Mouse (Mus musculus) kidney, embryonic 15.5 days (tissue): ENCODE results near the gene Zfp280b. TPM values are rescaled to one million over a fixed set of nuclear protein-coding genes. Genes with fewer than 3 reads are reported as not detected.
"Not testable (repeated sequence)": the region's sequence is repeated elsewhere in the genome, so short reads cannot be mapped to it uniquely, and the experiment has no call there.

Source experiments
- ATAC-seq: fragments of 200-750 bp; cut with Nextera tagmentation; replicated peaks from 2 replicates; pipeline ENCODE4 v1.8.0; 2017; ENCODE audit warnings: moderate TSS enrichment; ENCODE audit not compliant: low FRiP score
- H3K27ac ChIP-seq: fragments of 300-500 bp; sonication (generic); 2 replicates; pipeline ENCODE4 v1.5.1; 2015; ENCODE audit warnings: mild to moderate bottlenecking, inconsistent platforms
- H3K27me3 ChIP-seq: fragments of 300-500 bp; sonication (generic); 2 replicates; pipeline ENCODE4 v1.6.1; 2015; ENCODE audit warnings: inconsistent platforms
- H3K36me3 ChIP-seq: fragments of 300-500 bp; sonication (generic); 2 replicates; pipeline ENCODE4 v1.6.1; 2015; ENCODE audit warnings: inconsistent platforms
- H3K4me1 ChIP-seq: fragments of 300-500 bp; sonication (generic); 2 replicates; pipeline ENCODE4 v1.6.1; 2015; ENCODE audit warnings: inconsistent platforms
- H3K4me2 ChIP-seq: fragments of 300-500 bp; sonication (generic); 2 replicates; pipeline ENCODE4 v1.6.1; 2015; ENCODE audit warnings: moderate library complexity, mild to moderate bottlenecking, inconsistent platforms
- H3K4me3 ChIP-seq: fragments of 300-500 bp; sonication (generic); replicated peaks from 2 replicates; pipeline ENCODE4 v1.5.1; 2015; ENCODE audit warnings: mild to moderate bottlenecking, inconsistent platforms
- H3K9ac ChIP-seq: fragments of 300-500 bp; sonication (generic); 2 replicates; pipeline ENCODE4 v1.6.1; 2015; ENCODE audit warnings: mild to moderate bottlenecking, inconsistent platforms
- H3K9me3 ChIP-seq: fragments of 300-500 bp; sonication (generic); replicated peaks from 2 replicates; pipeline ENCODE4 v1.6.1; 2016; ENCODE audit warnings: inconsistent platforms
- WGBS: fragments of 180-500 bp; shearing (Covaris S2); methylation state at CpG from one replicate; pipeline ENCODE4 v1.1.7; 2015; ENCODE audit warnings: mixed read lengths; 5-methylcytosine and 5-hydroxymethylcytosine counted together
- polyA plus RNA-seq: library from polyadenylated mRNA; unstranded; fragments of >200 nt; fragmentation: Nextera tagmentation; extraction: Ambion mirVana; gene quantifications from 2 replicates; pipeline ENCODE4 v1.2.1, GENCODE M21; 2015

Gene Zfp280b
- polyA plus RNA-seq, 1 experiment from 2014 or later, result 24.9 TPM

DNA sequence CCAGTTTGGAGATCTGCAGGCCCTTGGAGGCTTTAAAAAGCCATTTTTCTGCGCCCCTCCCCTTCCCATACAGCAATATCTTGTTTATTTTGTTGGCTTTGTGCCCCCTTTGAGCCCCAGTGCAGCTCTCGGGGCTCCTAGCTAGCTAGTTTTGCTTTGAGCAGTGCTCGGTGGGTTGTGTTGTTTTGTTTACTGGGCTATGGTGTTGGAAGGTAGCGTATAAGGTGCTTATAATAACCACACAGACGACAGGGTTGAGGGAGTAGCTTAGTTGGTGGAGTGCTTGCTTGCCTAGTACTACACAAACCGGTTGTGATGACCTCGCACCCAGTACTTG lies 637 bp downstream of the Zfp280b start:
- H3K4me2 ChIP-seq, result peak overlapping the region; percentile 73
- WGBS, result 20% methylated on average over 7 of the region's 7 CpGs
- peak overlapping the region; percentile 88 for H3K9ac ChIP-seq
- H3K27ac ChIP-seq, result peak overlapping the region; percentile 81; the same call in 1 of the 2 replicates
- H3K9me3 ChIP-seq, result no peaks in the 10 kb centered on the region
- H3K27me3 ChIP-seq, result no peaks in the 10 kb centered on the region
- H3K4me1 ChIP-seq, result peaks cover 24% of the 10 kb centered on the region
- peaks cover 32% of the 10 kb centered on the region for H3K36me3 ChIP-seq
- peak; percentile 5; the same call in 1 of the 2 replicates for ATAC-seq
- peak overlapping the region; percentile 93 for H3K4me3 ChIP-seq

DNA sequence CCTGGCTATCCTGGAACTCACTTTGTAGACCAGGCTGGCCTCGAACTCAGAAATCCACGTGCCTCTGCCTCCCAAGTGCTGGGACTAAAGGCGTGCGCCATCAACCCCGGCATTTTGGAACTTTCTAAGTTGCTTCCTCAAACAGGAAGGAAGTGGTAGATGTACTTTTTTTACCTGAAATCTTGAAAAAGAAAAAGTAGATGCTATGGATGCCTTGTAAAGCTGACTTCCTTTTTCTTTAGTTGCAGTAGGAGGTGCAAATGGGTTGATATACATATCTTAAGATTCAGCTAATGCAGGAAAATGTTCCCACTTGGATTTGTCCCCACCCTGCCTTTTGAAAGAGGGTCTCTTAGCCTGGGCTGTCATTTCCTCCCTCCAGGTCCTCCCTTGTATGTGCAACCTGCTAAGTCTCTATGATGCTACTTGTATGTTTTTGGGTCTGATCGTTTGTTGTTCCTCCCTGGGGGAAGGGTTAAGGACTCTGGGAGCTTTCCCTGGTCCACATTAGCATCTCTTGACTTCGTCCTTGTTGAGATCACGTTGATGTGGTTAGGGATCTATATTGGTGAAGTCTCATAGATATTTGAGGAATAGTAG lies 1.7 kb downstream of the Zfp280b start:
- H3K4me2 ChIP-seq, result peak overlapping the region; percentile 73
- ATAC-seq, result no peak
- H3K36me3 ChIP-seq, result peaks cover 42% of the 10 kb centered on the region
- H3K9me3 ChIP-seq, result no peaks in the 10 kb centered on the region
- 93% methylated on average over 8 of the region's 8 CpGs for WGBS
- no peaks in the 10 kb centered on the region for H3K27me3 ChIP-seq
- H3K9ac ChIP-seq, result no peak overlapping the region
- peak overlapping the region; percentile 93; the same call in 1 of the 2 replicates for H3K4me3 ChIP-seq
- no peak overlapping the region for H3K27ac ChIP-seq
- peaks cover 17% of the 10 kb centered on the region for H3K4me1 ChIP-seq

DNA sequence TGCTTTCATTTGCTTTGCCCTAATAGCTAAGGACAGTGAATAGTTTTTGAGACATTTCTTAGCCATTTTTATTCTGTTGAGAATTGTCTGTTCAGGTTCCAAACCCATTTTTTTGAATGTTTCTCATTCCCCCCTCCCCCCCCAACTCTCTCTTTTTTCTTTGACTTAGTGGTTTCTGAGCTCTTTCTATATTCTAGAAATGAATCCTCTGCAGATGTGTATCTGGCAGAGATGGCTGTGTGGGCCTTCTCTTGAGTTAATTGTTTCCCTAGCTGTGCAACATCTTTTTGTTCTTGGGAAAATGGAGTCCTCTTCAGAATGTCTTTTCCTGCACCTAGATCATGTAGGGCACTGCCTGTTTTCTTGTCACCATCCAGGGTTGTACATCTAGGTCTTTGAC lies 2.8 kb downstream of the Zfp280b start:
- no peak overlapping the region for H3K27ac ChIP-seq
- no peak overlapping the region for H3K9ac ChIP-seq
- H3K27me3 ChIP-seq, result no peaks in the 10 kb centered on the region
- no peak for ATAC-seq
- H3K4me1 ChIP-seq, result peaks cover 17% of the 10 kb centered on the region
- H3K9me3 ChIP-seq, result no peaks in the 10 kb centered on the region
- H3K36me3 ChIP-seq, result peaks cover 54% of the 10 kb centered on the region
- H3K4me2 ChIP-seq, result no peak overlapping the region
- no peak overlapping the region for H3K4me3 ChIP-seq

DNA sequence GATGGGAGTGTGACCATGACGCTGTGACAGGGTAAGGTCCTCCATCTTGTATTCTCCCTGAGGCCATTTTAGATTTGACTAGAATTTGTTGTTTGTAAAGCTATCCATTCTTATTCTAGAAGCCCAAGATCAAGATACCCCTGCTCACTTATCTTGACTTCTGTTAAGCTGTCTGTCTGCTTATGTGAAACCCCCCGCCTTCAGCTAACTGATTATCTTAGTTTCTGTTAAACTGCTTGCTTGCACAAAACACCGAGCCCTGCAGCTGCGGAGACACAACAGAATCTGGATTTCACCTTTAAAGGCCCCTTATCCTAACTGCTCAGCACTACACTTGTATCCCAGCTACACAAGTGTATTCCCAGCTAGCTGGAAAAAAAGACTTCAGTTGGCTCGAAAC lies 4.5 kb downstream of the Zfp280b start:
- Histone ChIP-seq H3K9me3 (no peaks in the 10 kb centered on the region), H3K4me2 (no peak overlapping the region), H3K27me3 (no peaks in the 10 kb centered on the region), H3K27ac (no peak overlapping the region), H3K36me3 (peaks cover 67% of the 10 kb centered on the region), H3K9ac (no peak overlapping the region), H3K4me3 (no peak overlapping the region), H3K4me1 (peaks cover 14% of the 10 kb centered on the region)
- 92% methylated on average over 5 of the region's 5 CpGs for WGBS
- ATAC-seq, result no peak

DNA sequence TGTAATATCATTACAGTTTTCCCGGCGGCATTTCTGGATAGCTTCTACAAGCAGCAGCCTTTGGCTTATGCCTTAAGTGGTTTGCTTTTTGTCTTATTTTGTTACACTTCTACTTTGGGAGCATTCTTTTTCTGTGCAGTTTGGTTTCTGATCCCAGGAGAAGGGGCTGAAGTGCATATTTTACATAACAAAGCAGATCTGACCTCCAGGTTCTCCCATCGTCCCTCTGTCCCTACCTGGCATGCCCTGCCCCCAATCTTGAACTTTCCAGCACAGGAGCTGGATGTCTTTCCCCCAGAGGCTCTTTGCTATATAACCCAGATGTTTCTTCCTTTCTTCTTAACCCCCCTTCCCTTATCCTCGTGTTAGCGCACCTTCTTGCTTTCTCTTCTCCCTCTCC lies 12.9 kb downstream of the Zfp280b start:
- H3K9me3 ChIP-seq, result no peaks in the 10 kb centered on the region
- WGBS, result 43% methylated on average over 5 of the region's 5 CpGs
- H3K4me2 ChIP-seq, result no peak overlapping the region
- no peaks in the 10 kb centered on the region for H3K27me3 ChIP-seq
- 0 out of 2 replicates have a peak, but pooled peaks cover 3% of the 10 kb centered on the region for H3K4me1 ChIP-seq
- H3K4me3 ChIP-seq, result no peak overlapping the region
- H3K9ac ChIP-seq, result no peak overlapping the region
- no peak for ATAC-seq
- no peak overlapping the region for H3K27ac ChIP-seq
- peaks cover 27% of the 10 kb centered on the region for H3K36me3 ChIP-seq

DNA sequence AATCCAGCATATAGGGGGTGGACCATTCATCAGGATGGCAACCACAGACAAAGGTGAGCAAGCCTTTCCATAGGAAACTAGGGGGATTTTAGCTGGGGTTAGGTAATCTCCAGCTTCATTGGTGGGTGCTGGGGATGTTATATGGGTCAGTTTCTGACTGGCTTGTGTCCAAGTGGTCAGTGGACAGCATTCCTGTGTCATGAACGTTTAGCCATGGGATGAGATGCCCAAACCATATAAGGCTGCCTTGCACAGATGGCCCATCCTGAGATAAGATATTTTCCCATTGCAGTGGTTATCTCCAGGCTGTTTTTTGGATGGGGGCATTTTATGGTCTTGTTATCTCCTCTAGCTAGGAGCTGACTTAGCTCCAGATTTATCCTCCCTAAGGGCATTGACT lies 14.3 kb downstream of the Zfp280b start:
- Histone ChIP-seq H3K9me3 (no peaks in the 10 kb centered on the region), H3K4me1 (0 out of 2 replicates have a peak, but pooled peaks cover 3% of the 10 kb centered on the region), H3K27ac (no peak overlapping the region), H3K27me3 (no peaks in the 10 kb centered on the region), H3K4me3 (no peak overlapping the region), H3K36me3 (peaks cover 15% of the 10 kb centered on the region), H3K4me2 (no peak overlapping the region), H3K9ac (no peak overlapping the region)
- WGBS, result 36% methylated on average over 1 of the region's 1 CpGs
- no peak for ATAC-seq

DNA sequence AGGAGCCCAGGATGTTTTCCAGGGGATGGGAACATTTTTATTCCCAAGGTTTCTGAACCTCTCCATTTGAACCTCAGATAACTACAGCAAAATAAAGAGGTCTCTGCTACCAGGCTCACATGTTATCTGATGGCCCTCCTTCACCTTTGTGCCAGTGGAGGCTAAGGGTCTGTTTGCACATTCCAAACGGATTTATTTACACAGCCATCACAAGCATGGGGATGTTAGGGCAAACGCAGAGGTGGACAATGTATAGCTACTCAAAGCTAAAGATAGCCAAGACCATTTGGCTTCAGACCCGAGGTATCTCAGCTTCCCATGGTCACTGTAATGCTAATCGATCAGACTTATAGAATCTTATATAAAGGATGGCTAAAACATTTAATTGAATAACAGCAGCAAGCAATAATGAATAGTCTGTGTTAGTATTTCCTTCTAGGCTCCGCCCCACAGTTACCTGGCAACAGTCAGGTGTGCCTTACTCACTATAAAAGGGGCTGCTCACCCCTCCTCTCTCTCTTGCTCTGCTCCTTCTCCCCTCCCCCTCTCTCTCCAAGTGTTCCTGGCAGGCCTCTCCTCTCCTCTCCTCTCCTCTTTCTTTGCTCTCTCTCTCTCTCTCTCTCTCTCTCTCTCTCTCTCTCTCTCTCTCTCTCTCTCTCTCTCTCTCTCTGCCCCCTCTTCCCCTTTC lies 14.9 kb downstream of the Zfp280b start:
- Histone ChIP-seq H3K4me1 (0 out of 2 replicates have a peak, but pooled peaks cover 3% of the 10 kb centered on the region), H3K27ac (no peak overlapping the region), H3K36me3 (peaks cover 15% of the 10 kb centered on the region), H3K27me3 (no peaks in the 10 kb centered on the region), H3K9ac (no peak overlapping the region), H3K4me2 (no peak overlapping the region), H3K4me3 (no peak overlapping the region), H3K9me3 (no peaks in the 10 kb centered on the region)
- 42% methylated on average over 5 of the region's 5 CpGs for WGBS
- ATAC-seq, result no peak

DNA sequence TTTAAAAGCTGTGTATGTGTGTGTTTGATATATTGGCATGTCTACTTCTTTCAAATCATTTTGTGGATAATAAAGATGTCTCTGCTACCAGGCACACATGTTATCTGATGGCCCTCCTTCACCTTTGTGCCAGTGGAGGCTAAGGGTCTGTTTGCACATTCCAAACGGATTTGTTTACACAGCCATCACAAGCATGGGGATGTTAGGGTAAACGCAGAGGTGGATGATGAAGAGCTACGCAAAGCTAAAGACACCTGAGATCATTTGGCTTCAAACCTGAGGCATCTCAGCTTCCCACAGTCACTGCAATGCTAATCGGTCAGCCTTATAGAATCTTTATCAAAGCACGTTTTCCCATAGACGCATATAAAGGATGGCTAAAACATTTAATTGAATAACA lies 16.5 kb downstream of the Zfp280b start:
- H3K4me2 ChIP-seq, result no peak overlapping the region
- H3K4me1 ChIP-seq, result 0 out of 2 replicates have a peak, but pooled peaks cover 3% of the 10 kb centered on the region
- no peak overlapping the region for H3K9ac ChIP-seq
- 0 out of 2 replicates have a peak, but pooled peaks cover 6% of the 10 kb centered on the region for H3K36me3 ChIP-seq
- H3K27ac ChIP-seq, result no peak overlapping the region
- H3K27me3 ChIP-seq, result no peaks in the 10 kb centered on the region
- WGBS, result 40% methylated on average over 6 of the region's 6 CpGs
- H3K4me3 ChIP-seq, result no peak overlapping the region
- H3K9me3 ChIP-seq, result no peaks in the 10 kb centered on the region
- ATAC-seq, result no peak

DNA sequence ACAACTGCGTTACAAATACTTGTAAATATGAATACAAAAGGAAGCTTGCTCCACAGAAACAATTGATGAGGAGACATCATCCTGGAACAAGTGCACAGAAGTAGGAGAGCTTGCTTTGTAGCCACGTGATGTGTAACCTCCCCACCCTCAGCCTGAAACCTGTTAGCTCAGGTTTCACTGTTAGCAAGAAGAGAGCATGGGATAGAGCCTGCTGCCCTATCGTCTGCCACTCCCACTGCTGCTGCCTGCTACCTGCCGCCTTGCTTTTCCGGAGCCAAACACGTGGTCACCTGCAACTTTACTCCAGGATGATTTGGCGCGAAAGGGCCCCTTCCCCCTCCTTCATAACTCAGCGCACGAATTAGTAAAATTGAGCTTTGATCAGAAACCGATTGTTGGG lies 19.4 kb downstream of the Zfp280b start:
- Histone ChIP-seq H3K4me3 (no peak overlapping the region), H3K4me2 (no peak overlapping the region), H3K9ac (no peak overlapping the region), H3K27me3 (no peaks in the 10 kb centered on the region), H3K27ac (no peak overlapping the region), H3K9me3 (no peaks in the 10 kb centered on the region), H3K36me3 (no peaks in the 10 kb centered on the region), H3K4me1 (0 out of 2 replicates have a peak, but pooled peaks cover 3% of the 10 kb centered on the region)
- ATAC-seq, result no peak
- 78% methylated on average over 11 of the region's 11 CpGs for WGBS

DNA sequence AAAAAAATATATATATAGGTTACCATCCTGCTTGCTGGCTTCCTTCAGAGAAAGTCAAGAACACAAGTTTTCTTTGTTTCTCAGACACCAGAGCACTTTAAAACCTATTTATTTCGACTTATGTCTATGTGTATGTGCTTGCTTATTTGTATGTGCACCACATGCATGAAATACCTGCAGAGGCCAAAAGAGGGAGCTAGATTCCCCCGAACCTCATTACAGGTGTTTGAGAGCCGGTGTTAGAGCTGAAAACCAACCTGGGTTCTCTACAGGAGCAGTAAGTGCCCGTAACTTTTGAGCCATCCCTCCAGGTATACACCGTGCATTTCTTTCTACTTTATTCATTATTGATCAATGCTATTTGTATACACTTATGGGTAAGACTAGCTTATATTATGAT lies 30.0 kb downstream of the Zfp280b start:
- Histone ChIP-seq H3K36me3 (no peaks in the 10 kb centered on the region), H3K4me3 (no peak overlapping the region), H3K9me3 (no peaks in the 10 kb centered on the region), H3K27ac (no peak overlapping the region), H3K9ac (no peak overlapping the region), H3K27me3 (no peaks in the 10 kb centered on the region), H3K4me1 (no peaks in the 10 kb centered on the region), H3K4me2 (no peak overlapping the region)
- ATAC-seq, result no peak
- 93% methylated on average over 5 of the region's 5 CpGs for WGBS

DNA sequence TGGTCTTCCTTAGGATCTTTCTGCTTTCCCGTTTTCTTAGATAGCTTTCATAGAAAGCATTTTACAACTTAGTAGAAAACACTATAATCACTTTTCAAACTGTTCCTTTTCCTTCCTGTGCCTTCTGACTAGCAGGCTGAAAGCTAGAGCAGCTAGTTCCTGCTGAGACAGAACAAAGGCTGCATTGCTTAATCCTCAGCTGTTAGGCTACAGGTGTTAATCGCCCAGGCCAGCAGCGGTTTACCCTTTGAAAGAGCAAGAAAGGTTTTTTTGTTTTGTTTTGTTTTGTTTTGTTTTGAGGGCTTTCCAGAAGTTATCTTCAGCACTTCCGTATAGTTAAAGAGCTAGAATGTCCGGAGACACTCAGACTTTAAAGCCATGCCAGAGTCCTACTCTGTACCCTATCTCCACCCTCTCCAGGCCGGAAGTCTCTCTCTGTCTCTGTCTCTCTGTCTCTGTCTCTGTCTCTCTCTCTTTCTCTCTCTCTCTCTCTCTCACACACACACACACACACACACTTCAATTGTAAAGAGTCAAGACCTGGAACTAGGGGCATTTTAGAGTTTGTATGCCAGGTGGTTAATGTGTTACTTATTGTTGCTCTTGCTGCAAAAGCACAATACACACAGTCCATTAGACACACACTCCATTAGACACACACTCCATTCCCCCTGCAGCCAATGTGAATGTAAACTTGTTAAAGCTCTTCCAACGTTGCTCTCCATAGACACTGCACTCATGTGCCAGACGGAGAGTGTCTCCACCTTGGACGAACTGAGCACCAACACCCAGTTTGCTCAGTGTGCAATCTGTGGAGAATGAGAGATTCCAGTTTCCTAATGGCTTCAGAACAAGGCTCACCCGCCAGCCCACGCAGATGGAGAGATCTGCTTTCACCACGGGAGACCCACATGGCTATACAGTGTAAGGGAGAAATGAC lies 35.5 kb downstream of the Zfp280b start:
- no peak overlapping the region for H3K9ac ChIP-seq
- peak overlapping the region; percentile 82 for H3K27ac ChIP-seq
- no peaks in the 10 kb centered on the region for H3K36me3 ChIP-seq
- H3K9me3 ChIP-seq, result no peaks in the 10 kb centered on the region
- no peaks in the 10 kb centered on the region for H3K27me3 ChIP-seq
- peak; percentile 86 for ATAC-seq
- no peak overlapping the region for H3K4me3 ChIP-seq
- H3K4me2 ChIP-seq, result peak overlapping the region; percentile 24
- no peaks in the 10 kb centered on the region for H3K4me1 ChIP-seq
- 19% methylated on average over 12 of the region's 12 CpGs for WGBS

DNA sequence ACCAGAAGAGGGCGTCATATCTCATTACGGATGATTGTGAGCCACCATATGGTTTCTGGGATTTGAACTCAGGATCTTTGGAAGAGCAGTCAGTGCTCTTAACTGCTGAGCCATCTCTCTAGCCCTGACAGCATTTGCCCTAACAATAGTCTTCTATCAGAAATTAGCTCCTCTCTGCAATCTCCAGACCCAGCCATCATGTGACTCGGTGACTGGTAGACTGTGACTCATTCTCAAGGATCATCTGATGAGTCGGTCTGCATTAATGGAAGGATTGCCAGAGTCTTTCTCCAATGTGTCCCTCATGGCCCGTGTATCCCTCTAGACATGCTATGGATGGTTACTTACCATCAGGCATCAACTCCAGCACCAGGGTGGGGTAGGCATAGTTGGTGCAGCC lies 39.6 kb downstream of the Zfp280b start:
- H3K4me2 ChIP-seq, H3K9me3 ChIP-seq, H3K4me1 ChIP-seq, H3K4me3 ChIP-seq, ATAC-seq, H3K36me3 ChIP-seq, H3K9ac ChIP-seq, H3K27me3 ChIP-seq, H3K27ac ChIP-seq: not testable (repeated sequence)
- WGBS, result 92% methylated on average over 5 of the region's 5 CpGs
